Mouse (Mus musculus) G1E (cell line): ENCODE data around the gene Prune1. TPM values are rescaled to one million over a fixed set of nuclear protein-coding genes. Genes with fewer than 3 reads are reported as not detected.

Experiments used
- ATAC-seq: 2 replicates; pipeline ENCODE4 v1.8.0; 2016; ENCODE audit warnings: mild to moderate bottlenecking; ENCODE audit not compliant: insufficient number of reproducible peaks, poor library complexity, low FRiP score, severe bottlenecking; ENCODE audit errors: extremely low read depth
- DNase-seq: peaks from one replicate; pipeline ENCODE4 v3.0.0; 2012; ENCODE audit warnings: low spot score
- H3K27me3 ChIP-seq: 2 replicates; pipeline ENCODE4 v1.6.1; 2012; ENCODE audit warnings: mild to moderate bottlenecking, low read length, inconsistent platforms; ENCODE audit not compliant: insufficient read depth
- H3K36me3 ChIP-seq: replicated peaks from 2 replicates; pipeline ENCODE3; 2012; ENCODE audit warnings: mild to moderate bottlenecking, inconsistent platforms
- H3K4me1 ChIP-seq: 2 replicates; pipeline ENCODE4 v1.6.1; 2012; ENCODE audit warnings: low read depth, low read length, inconsistent platforms, mixed read lengths; ENCODE audit not compliant: insufficient read depth
- H3K4me3 ChIP-seq: 2 replicates; pipeline ENCODE4 v1.5.1; 2012; ENCODE audit warnings: low read depth, mild to moderate bottlenecking, inconsistent platforms, low read length, moderate library complexity, mixed read lengths
- H3K9me3 ChIP-seq: replicated peaks from 2 replicates; pipeline ENCODE4 v1.6.1; 2012; ENCODE audit warnings: inconsistent platforms
- CTCF ChIP-seq: IDR thresholded peaks from 2 replicates; pipeline ENCODE4 v1.5.1; 2012; ENCODE audit warnings: low read depth, low read length, inconsistent platforms, mixed read lengths
- GATA1 ChIP-seq: IDR thresholded peaks from 2 replicates; pipeline ENCODE4 v1.6.1; 2012; ENCODE audit warnings: borderline replicate concordance, low read length, inconsistent platforms, mixed read lengths
- GATA2 ChIP-seq: IDR thresholded peaks from 2 replicates; pipeline ENCODE4 v1.6.1; 2012; ENCODE audit warnings: low read depth, low read length, inconsistent platforms, borderline replicate concordance
- POLR2AphosphoS5 ChIP-seq: IDR thresholded peaks from 2 replicates; pipeline ENCODE4 v1.6.1; 2012; ENCODE audit warnings: low read depth, low read length, inconsistent platforms; ENCODE audit not compliant: insufficient replicate concordance
- TAL1 ChIP-seq: conservative IDR thresholded peaks from 2 replicates; pipeline ENCODE4 v1.6.1; 2012; ENCODE audit warnings: low read depth, low read length, inconsistent platforms, mixed read lengths
- polyA plus RNA-seq: library from polyadenylated mRNA; stranded (reverse); fragments of >175 nt; gene quantifications from 2 replicates; pipeline ENCODE4 v1.2.3, GENCODE M21; 2012
- total RNA-seq, 2 experiments: library from RNA; stranded (forward) in 1 of 2; stranded (reverse) in 1 of 2; fragments of 200-1000 nt in 1 of 2; fragments of >200 nt in 1 of 2; fragmentation: Nextera tagmentation in 1 of 2; gene quantifications; 2 replicates each; pipeline ENCODE4 v1.2.3; 2014 to 2017

The Prune1 gene
- total and polyA plus RNA-seq, 3 experiments: 4.8 to 33.5 (median 15.1) TPM

GRCm38 (mm10) chr3:95246465-95247231 is 35.2 kb downstream of the Prune1 start:
- H3K4me1 ChIP-seq: peaks cover 34% of the 10 kb centered on the region
- H3K4me3 ChIP-seq: no peak overlapping the region
- H3K27me3 ChIP-seq: no peaks in the 10 kb centered on the region
- TF ChIP-seq GATA1 (no peak), GATA2 (no peak), POLR2AphosphoS5 (no peak), CTCF (no peak), TAL1 (no peak)
- peaks cover 4% of the 10 kb centered on the region for H3K36me3 ChIP-seq
- DNase-seq: peak; percentile 40
- H3K9me3 ChIP-seq: no peaks in the 10 kb centered on the region
- ATAC-seq: no peak

- ATAC-seq (no peak), DNase-seq (no peak)
- Histone ChIP-seq H3K4me3 (no peak overlapping the region), H3K27me3 (no peaks in the 10 kb centered on the region), H3K9me3 (no peaks in the 10 kb centered on the region), H3K4me1 (peaks cover 18% of the 10 kb centered on the region), H3K36me3 (peaks cover 20% of the 10 kb centered on the region)
- TF ChIP-seq GATA1 (no peak), GATA2 (no peak), CTCF (no peak), TAL1 (no peak), POLR2AphosphoS5 (no peak)
These were observed 38.8 kb downstream of the Prune1 start for GRCm38 (mm10) chr3:95243086-95243485.

- H3K4me1 ChIP-seq: peaks cover 12% of the 10 kb centered on the region
- no peak for DNase-seq
- TF ChIP-seq GATA2: no peak
- TF ChIP-seq POLR2AphosphoS5: no peak
- no peak for TF ChIP-seq GATA1
- TF ChIP-seq TAL1: no peak
- no peak for TF ChIP-seq CTCF
- no peaks in the 10 kb centered on the region for H3K9me3 ChIP-seq
- H3K4me3 ChIP-seq: no peak within 1 kb of the TSS
- no peaks in the 10 kb centered on the region for H3K27me3 ChIP-seq
- no peak for ATAC-seq
- peaks cover 35% of the 10 kb centered on the region for H3K36me3 ChIP-seq
These were observed 40.4 kb downstream of the Prune1 start, which contains the start of gene Gm128 for GRCm38 (mm10) chr3:95241498-95241897. Gm128 (minus strand) TSS chr3:95241598.

GRCm38 (mm10) chr3:95240900-95241299 is 41.0 kb downstream of the Prune1 start:
- no peaks in the 10 kb centered on the region for H3K9me3 ChIP-seq
- peaks cover 7% of the 10 kb centered on the region; the same call in 1 of the 2 replicates for H3K4me1 ChIP-seq
- no peak overlapping the region for H3K4me3 ChIP-seq
- peaks cover 41% of the 10 kb centered on the region for H3K36me3 ChIP-seq
- TF ChIP-seq GATA2: no peak
- no peak for TF ChIP-seq POLR2AphosphoS5
- no peak for TF ChIP-seq GATA1
- no peak for TF ChIP-seq TAL1
- TF ChIP-seq CTCF: no peak
- DNase-seq (no peak), ATAC-seq (no peak)
- H3K27me3 ChIP-seq: no peaks in the 10 kb centered on the region

- TF ChIP-seq GATA1 (no peak), POLR2AphosphoS5 (0 out of 2 replicates have a peak, but pooled peaks have one; percentile 26)
- H3K36me3 ChIP-seq: peaks cover 50% of the 10 kb centered on the region
- ATAC-seq (no peak), DNase-seq (no peak)
- peaks cover 10% of the 10 kb centered on the region for H3K4me1 ChIP-seq
- H3K4me3 ChIP-seq: no peak overlapping the region
- no peaks in the 10 kb centered on the region for H3K9me3 ChIP-seq
- no peaks in the 10 kb centered on the region for H3K27me3 ChIP-seq
These were observed 41.9 kb downstream of the Prune1 start for GRCm38 (mm10) chr3:95239971-95240370.

- Histone ChIP-seq H3K9me3 (no peaks in the 10 kb centered on the region), H3K4me1 (peaks cover 10% of the 10 kb centered on the region), H3K4me3 (no peak overlapping the region), H3K27me3 (no peaks in the 10 kb centered on the region), H3K36me3 (peaks cover 60% of the 10 kb centered on the region)
- DNase-seq (no peak), ATAC-seq (no peak)
- TF ChIP-seq GATA2 (no peak), GATA1 (no peak), TAL1 (no peak), POLR2AphosphoS5 (no peak), CTCF (no peak)
These were observed 42.9 kb downstream of the Prune1 start for GRCm38 (mm10) chr3:95239022-95239421.

GRCm38 (mm10) chr3:95237541-95238099 is 44.3 kb downstream of the Prune1 start:
- TF ChIP-seq GATA1: no peak
- TF ChIP-seq GATA2: no peak
- TF ChIP-seq TAL1: no peak
- TF ChIP-seq POLR2AphosphoS5: no peak
- no peak for TF ChIP-seq CTCF
- Histone ChIP-seq H3K9me3 (no peaks in the 10 kb centered on the region), H3K4me3 (no peak overlapping the region), H3K36me3 (peaks cover 74% of the 10 kb centered on the region), H3K4me1 (peaks cover 17% of the 10 kb centered on the region), H3K27me3 (no peaks in the 10 kb centered on the region)
- ATAC-seq: no peak
- DNase-seq: no peak
